Mouse (Mus musculus): Measurements from ENCODE around the gene Cenpb. TPM values are rescaled to one million over a fixed set of nuclear protein-coding genes. Genes with fewer than 3 reads are reported as not detected.
"Not testable (repeated sequence)": the region's sequence is repeated elsewhere in the genome, so short reads cannot be mapped to it uniquely, and the experiment has no call there.

The Cenpb gene
- polyA plus RNA-seq (2015; fragmentation: Nextera tagmentation; extraction: Ambion mirVana) = 11.2 and 11.6 TPM in 2 replicates

- H3K36me3 ChIP-seq = peaks cover 24% of the 10 kb centered on the region
- peak within 1 kb of the TSS; percentile 88 for H3K4me3 ChIP-seq
- H3K4me1 ChIP-seq = peaks cover 38% of the 10 kb centered on the region
- peak within 1 kb of the TSS; percentile 94 for H3K9ac ChIP-seq
- H3K27me3 ChIP-seq = no peaks in the 10 kb centered on the region
- ATAC-seq (ENCODE audit: low FRiP score, low read depth) = peak; percentile 85
- peak within 1 kb of the TSS; percentile 85 for H3K27ac ChIP-seq
- H3K9me3 ChIP-seq = no peaks in the 10 kb centered on the region
- 2% methylated on average over 50 of the region's 57 CpGs for WGBS
- H3K4me2 ChIP-seq (replicated peaks) = peak within 1 kb of the TSS; percentile 99
Measured at GRCm38 (mm10) chr2:131179990-131180587, at the start of gene Cenpb. Gene Cenpb (minus strand): TSS chr2:131180067.

- Histone ChIP-seq H3K27me3 (no peaks in the 10 kb centered on the region), H3K4me3 (no peak overlapping the region), H3K4me2 (replicated peaks) (no peak overlapping the region), H3K27ac (no peak overlapping the region), H3K9ac (no peak overlapping the region), H3K4me1 (no peaks in the 10 kb centered on the region), H3K36me3 (no peaks in the 10 kb centered on the region), H3K9me3 (no peaks in the 10 kb centered on the region)
- no peak for ATAC-seq (ENCODE audit: low FRiP score, low read depth)
- 83% methylated on average over 3 of the region's 3 CpGs for WGBS
Measured at GRCm38 (mm10) chr2:131227243-131227642, 47.4 kb upstream of the Cenpb start.

- H3K27ac ChIP-seq; ATAC-seq (ENCODE audit: low FRiP score, low read depth); H3K27me3 ChIP-seq; H3K4me3 ChIP-seq; H3K9me3 ChIP-seq; H3K4me1 ChIP-seq; H3K9ac ChIP-seq; H3K4me2 ChIP-seq (replicated peaks); H3K36me3 ChIP-seq: not testable (repeated sequence)
- 63% methylated on average over 2 of the region's 2 CpGs for WGBS
Measured at GRCm38 (mm10) chr2:131226669-131227068, 46.8 kb upstream of the Cenpb start.

GRCm38 (mm10) chr2:131225178-131225577 lies 45.3 kb upstream of the Cenpb start:
- Histone ChIP-seq H3K4me2 (replicated peaks) (no peak overlapping the region), H3K4me3 (no peak overlapping the region), H3K36me3 (no peaks in the 10 kb centered on the region), H3K4me1 (no peaks in the 10 kb centered on the region), H3K27ac (no peak overlapping the region), H3K9me3 (no peaks in the 10 kb centered on the region), H3K27me3 (no peaks in the 10 kb centered on the region), H3K9ac (no peak overlapping the region)
- no peak for ATAC-seq (ENCODE audit: low FRiP score, low read depth)
- 84% methylated on average over 6 of the region's 6 CpGs for WGBS

GRCm38 (mm10) chr2:131223569-131223968 lies 43.7 kb upstream of the Cenpb start:
- WGBS = 72% methylated on average over 1 of the region's 1 CpGs

DNA sequence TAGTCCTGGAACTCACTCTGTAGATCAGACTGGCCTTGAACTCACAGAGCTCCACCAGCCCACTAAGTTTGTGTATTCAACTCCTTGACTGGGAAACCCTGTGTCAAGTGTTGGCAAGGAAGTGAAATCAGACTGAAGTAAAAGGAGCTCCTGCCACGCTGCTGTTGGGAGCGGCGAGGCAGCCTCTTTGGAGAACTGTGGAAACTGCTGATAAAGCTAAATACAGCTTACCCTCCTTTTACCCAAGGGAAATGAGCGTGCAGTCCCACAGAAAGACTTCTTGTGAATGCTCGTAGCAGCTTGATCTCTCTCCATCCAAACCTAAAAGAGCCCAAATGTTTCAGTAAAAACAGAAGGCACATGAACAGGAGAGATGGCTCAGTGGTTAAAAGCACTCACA lies 42.7 kb upstream of the Cenpb start:
- no peak for ATAC-seq (ENCODE audit: low FRiP score, low read depth)
- no peaks in the 10 kb centered on the region for H3K4me1 ChIP-seq
- H3K9ac ChIP-seq = no peak overlapping the region
- H3K36me3 ChIP-seq = no peaks in the 10 kb centered on the region
- no peaks in the 10 kb centered on the region for H3K27me3 ChIP-seq
- no peak overlapping the region for H3K4me2 ChIP-seq (replicated peaks)
- H3K27ac ChIP-seq = no peak overlapping the region
- WGBS = 64% methylated on average over 5 of the region's 5 CpGs
- H3K9me3 ChIP-seq = no peaks in the 10 kb centered on the region
- H3K4me3 ChIP-seq = no peak overlapping the region

More at GRCm38 (mm10) chr2:131223569-131223968, 43.7 kb upstream of the Cenpb start:
- H3K27me3 ChIP-seq = no peaks in the 10 kb centered on the region
- no peak overlapping the region for H3K4me3 ChIP-seq
- no peaks in the 10 kb centered on the region for H3K36me3 ChIP-seq
- no peak overlapping the region for H3K27ac ChIP-seq
- no peak overlapping the region for H3K9ac ChIP-seq
- no peak overlapping the region for H3K4me2 ChIP-seq (replicated peaks)
- H3K9me3 ChIP-seq = no peaks in the 10 kb centered on the region
- H3K4me1 ChIP-seq = no peaks in the 10 kb centered on the region
- no peak for ATAC-seq (ENCODE audit: low FRiP score, low read depth)

- ATAC-seq (ENCODE audit: low FRiP score, low read depth) = no peak
- H3K9me3 ChIP-seq = no peaks in the 10 kb centered on the region
- 78% methylated on average over 3 of the region's 3 CpGs for WGBS
- H3K27me3 ChIP-seq = no peaks in the 10 kb centered on the region
- no peaks in the 10 kb centered on the region for H3K36me3 ChIP-seq
- H3K4me1 ChIP-seq = no peaks in the 10 kb centered on the region
- H3K9ac ChIP-seq = no peak overlapping the region
- H3K4me3 ChIP-seq = no peak overlapping the region
- no peak overlapping the region for H3K27ac ChIP-seq
- H3K4me2 ChIP-seq (replicated peaks) = no peak overlapping the region
Measured at GRCm38 (mm10) chr2:131221853-131222515, 42.1 kb upstream of the Cenpb start.

DNA sequence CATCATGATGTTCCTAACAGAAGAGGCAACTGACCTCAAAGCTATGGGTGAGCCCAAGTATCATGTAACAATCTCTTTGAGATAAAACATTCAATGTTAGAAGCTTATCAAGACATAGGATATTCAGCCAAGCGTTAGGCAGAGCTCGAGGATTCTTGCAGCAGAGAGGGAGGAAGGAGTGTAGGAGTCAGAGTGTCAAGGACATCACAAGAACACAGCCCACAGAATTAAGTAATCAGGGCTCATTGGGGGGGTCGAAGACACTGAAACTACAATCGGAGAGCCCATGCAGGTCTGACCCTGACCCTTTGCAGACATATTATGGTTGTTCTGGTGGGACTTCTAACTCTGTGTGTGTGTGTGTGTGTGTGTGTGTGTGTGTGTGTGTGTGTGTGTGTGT lies 40.2 kb upstream of the Cenpb start:
- no peaks in the 10 kb centered on the region for H3K4me1 ChIP-seq
- H3K9ac ChIP-seq = no peak overlapping the region
- 80% methylated on average over 4 of the region's 4 CpGs for WGBS
- no peaks in the 10 kb centered on the region for H3K36me3 ChIP-seq
- H3K4me3 ChIP-seq = no peak overlapping the region
- H3K27ac ChIP-seq = no peak overlapping the region
- ATAC-seq (ENCODE audit: low FRiP score, low read depth) = no peak
- no peaks in the 10 kb centered on the region for H3K9me3 ChIP-seq
- no peaks in the 10 kb centered on the region for H3K27me3 ChIP-seq
- H3K4me2 ChIP-seq (replicated peaks) = no peak overlapping the region

- Histone ChIP-seq H3K4me3 (no peak overlapping the region), H3K4me2 (replicated peaks) (no peak overlapping the region), H3K27me3 (no peaks in the 10 kb centered on the region), H3K9ac (no peak overlapping the region), H3K36me3 (peaks cover 23% of the 10 kb centered on the region), H3K4me1 (peaks cover 1% of the 10 kb centered on the region), H3K27ac (no peak overlapping the region), H3K9me3 (no peaks in the 10 kb centered on the region)
- no peak for ATAC-seq (ENCODE audit: low FRiP score, low read depth)
- 80% methylated on average over 7 of the region's 7 CpGs for WGBS
Measured at GRCm38 (mm10) chr2:131215941-131216858, 36.3 kb upstream of the Cenpb start.

DNA sequence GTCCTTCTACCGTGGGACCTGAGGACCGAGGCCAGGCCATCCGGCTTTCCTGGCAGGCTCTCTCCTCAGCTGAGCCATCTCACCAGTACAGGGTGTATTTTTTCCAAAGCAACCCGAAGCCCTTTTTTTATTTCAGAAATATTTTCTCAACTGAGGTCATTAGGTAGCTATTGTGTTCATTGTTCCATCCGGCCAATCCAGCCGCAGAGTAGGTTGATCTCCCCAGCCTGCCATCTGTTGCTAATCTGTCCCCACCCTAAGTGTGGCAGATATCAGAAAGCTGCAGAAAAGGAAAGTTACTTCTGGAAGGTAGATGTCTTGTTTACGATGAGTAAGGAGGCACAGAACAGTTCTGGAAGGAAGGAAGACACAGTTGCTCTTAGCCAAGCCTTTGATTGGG lies 33.9 kb upstream of the Cenpb start:
- Histone ChIP-seq H3K4me1 (peaks cover 13% of the 10 kb centered on the region), H3K27me3 (no peaks in the 10 kb centered on the region), H3K36me3 (peaks cover 23% of the 10 kb centered on the region), H3K27ac (no peak overlapping the region), H3K9me3 (no peaks in the 10 kb centered on the region), H3K9ac (no peak overlapping the region), H3K4me3 (no peak overlapping the region), H3K4me2 (replicated peaks) (no peak overlapping the region)
- no peak for ATAC-seq (ENCODE audit: low FRiP score, low read depth)
- 86% methylated on average over 7 of the region's 7 CpGs for WGBS

DNA sequence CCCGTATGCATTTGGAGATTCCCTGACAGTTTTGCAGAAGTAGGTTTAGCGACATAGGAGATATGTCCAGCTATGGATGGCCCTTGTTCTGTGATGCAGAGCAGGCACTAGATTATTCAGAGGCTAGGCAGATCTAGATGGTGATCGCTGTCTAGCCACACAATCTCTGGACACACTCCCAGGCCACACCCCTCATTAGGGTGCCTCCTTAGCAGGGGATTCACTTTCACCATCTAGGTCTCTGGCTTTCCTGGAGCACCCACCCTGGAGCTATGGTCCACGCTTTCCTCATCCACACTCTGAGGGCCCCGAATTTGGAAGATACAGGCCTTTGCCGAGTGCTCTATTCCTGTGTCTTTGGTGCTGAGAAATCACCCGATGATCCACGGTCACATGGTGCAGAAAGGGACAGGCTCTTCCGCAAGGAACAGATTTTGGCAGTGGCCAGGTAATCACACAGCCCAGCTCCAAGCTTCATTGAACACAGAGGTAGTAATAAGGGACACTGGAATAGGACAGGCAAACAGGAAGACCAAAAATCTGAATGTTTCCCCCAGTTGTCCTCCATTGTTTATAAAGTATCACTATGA lies 31.3 kb upstream of the Cenpb start:
- H3K9me3 ChIP-seq = no peaks in the 10 kb centered on the region
- peak overlapping the region; percentile 77 for H3K9ac ChIP-seq
- no peak overlapping the region for H3K27ac ChIP-seq
- peaks cover 23% of the 10 kb centered on the region for H3K36me3 ChIP-seq
- 71% methylated on average over 9 of the region's 9 CpGs for WGBS
- peak overlapping the region; percentile 75 for H3K4me2 ChIP-seq (replicated peaks)
- no peak for ATAC-seq (ENCODE audit: low FRiP score, low read depth)
- peak overlapping the region; percentile 62 for H3K4me3 ChIP-seq
- H3K4me1 ChIP-seq = peaks cover 13% of the 10 kb centered on the region
- H3K27me3 ChIP-seq = no peaks in the 10 kb centered on the region
